Mouse (Mus musculus) limb, embryonic 11.5 days (tissue): ENCODE data around the gene Cct2. TPM values are rescaled to one million over a fixed set of nuclear protein-coding genes. Genes with fewer than 3 reads are reported as not detected.

Experiments used
- ATAC-seq: fragments of 200-750 bp; cut with Nextera tagmentation; 2 replicates; pipeline ENCODE4 v1.8.0; 2017; ENCODE audit warnings: low read depth; ENCODE audit not compliant: insufficient number of reproducible peaks, low FRiP score, low TSS enrichment
- DNase-seq: peaks from one replicate; pipeline ENCODE4 v3.0.0-alpha.2; 2015; ENCODE audit warnings: low spot score
- H3K27ac ChIP-seq: fragments of 300-500 bp; sonication (generic); replicated peaks from 2 replicates; pipeline ENCODE4 v1.5.1; 2014; ENCODE audit warnings: low read depth, mild to moderate bottlenecking, low read length
- H3K27me3 ChIP-seq: fragments of 300-500 bp; sonication (generic); 2 replicates; pipeline ENCODE4 v1.6.1; 2014; ENCODE audit warnings: mild to moderate bottlenecking, low read length, mixed read lengths; ENCODE audit not compliant: control insufficient read depth, insufficient read depth
- H3K36me3 ChIP-seq: fragments of 300-500 bp; sonication (generic); 2 replicates; pipeline ENCODE4 v1.6.1; 2014; ENCODE audit warnings: mild to moderate bottlenecking, low read length, moderate library complexity, mixed read lengths; ENCODE audit not compliant: control insufficient read depth, insufficient read depth
- H3K4me1 ChIP-seq: fragments of 300-500 bp; sonication (generic); 2 replicates; pipeline ENCODE4 v1.6.1; 2014; ENCODE audit warnings: low read length, mixed read lengths; ENCODE audit not compliant: control insufficient read depth, insufficient read depth
- H3K4me2 ChIP-seq: fragments of 300-500 bp; sonication (generic); 2 replicates; pipeline ENCODE4 v1.6.1; 2014; ENCODE audit warnings: low read depth, mild to moderate bottlenecking, moderate library complexity; ENCODE audit not compliant: severe bottlenecking
- H3K4me3 ChIP-seq: fragments of 300-500 bp; sonication (generic); 2 replicates; pipeline ENCODE4 v1.5.1; 2014; ENCODE audit warnings: low read depth, low read length
- H3K9ac ChIP-seq: fragments of 300-500 bp; sonication (generic); 2 replicates; pipeline ENCODE4 v1.6.1; 2014; ENCODE audit warnings: mild to moderate bottlenecking, low read length
- H3K9me3 ChIP-seq: fragments of 300-500 bp; sonication (generic); 2 replicates; pipeline ENCODE4 v1.6.1; 2016; ENCODE audit warnings: low read length; ENCODE audit not compliant: control insufficient read depth
- WGBS: fragments of 180-500 bp; shearing (Covaris S2); extraction: QIAGEN DNeasy Blood & Tissue Kit; methylation state at CpG from one replicate; pipeline ENCODE4 v1.1.7; 2014; 5-methylcytosine and 5-hydroxymethylcytosine counted together
- polyA plus RNA-seq: library from polyadenylated mRNA; unstranded; fragments of >200 nt; fragmentation: Nextera tagmentation; extraction: Ambion mirVana; gene quantifications from 2 replicates; pipeline ENCODE4 v1.2.1, GENCODE M21; 2014

Gene Cct2
- polyA plus RNA-seq, 1 experiment from 2014 or later = 362 TPM

DNA sequence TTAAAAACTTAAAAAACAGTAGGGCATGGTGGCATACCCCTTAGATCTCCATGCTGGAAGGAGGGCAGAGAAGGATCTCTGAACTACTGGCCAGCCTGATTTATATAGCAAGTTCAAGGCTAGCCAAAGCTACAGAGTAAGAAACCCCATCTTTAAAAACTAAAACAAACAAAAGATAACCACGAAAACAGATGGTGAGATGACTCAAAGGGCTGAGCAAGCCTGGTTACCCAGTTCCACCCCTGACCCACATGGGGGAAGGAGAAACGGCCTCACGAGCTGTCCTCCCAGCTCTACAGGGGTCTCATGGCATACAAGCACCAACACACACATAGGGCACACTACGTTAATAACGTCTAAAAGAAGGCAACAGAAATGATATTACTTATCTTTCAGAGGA, 36.6 kb upstream of the Cct2 start:
- Histone ChIP-seq H3K4me2 (no peak overlapping the region), H3K4me1 (peaks cover 3% of the 10 kb centered on the region), H3K4me3 (no peak overlapping the region), H3K27me3 (no peaks in the 10 kb centered on the region), H3K27ac (no peak overlapping the region), H3K9me3 (no peaks in the 10 kb centered on the region), H3K9ac (no peak overlapping the region), H3K36me3 (no peaks in the 10 kb centered on the region)
- 83% methylated on average over 5 of the region's 5 CpGs for WGBS
- ATAC-seq = no peak
- no peak for DNase-seq

DNA sequence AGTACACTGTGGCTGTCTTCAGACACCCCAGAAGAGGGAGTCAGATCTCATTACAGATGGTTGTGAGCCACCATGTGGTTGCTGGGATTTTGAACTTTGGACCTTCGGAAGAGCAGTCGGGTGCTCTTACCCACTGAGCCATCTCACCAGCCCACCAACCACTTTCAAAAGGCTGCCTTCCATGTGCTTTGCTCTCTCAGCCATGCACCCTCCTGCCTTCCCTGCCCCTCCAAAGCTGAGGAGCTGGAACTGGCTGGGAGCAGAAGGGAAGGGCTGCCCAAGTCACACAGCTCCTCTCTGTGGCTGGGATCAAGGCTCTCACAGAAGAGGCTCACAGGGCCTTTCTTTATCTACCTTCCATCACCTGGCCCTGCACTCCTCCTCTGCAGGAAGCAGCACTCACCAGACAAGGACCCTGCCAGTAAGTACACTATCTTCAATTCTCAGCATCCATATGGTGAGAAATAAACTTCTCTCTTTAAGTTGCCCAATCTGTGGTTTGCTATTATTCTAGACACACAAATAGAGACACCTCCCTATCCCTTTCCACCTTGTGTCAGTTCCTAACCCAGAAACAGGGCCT, 33.6 kb upstream of the Cct2 start:
- no peak overlapping the region for H3K4me3 ChIP-seq
- H3K4me1 ChIP-seq = peaks cover 2% of the 10 kb centered on the region; the same call in 1 of the 2 replicates
- H3K9me3 ChIP-seq = no peaks in the 10 kb centered on the region
- no peak overlapping the region for H3K9ac ChIP-seq
- DNase-seq = no peak
- ATAC-seq = no peak
- WGBS = 83% methylated on average over 2 of the region's 2 CpGs
- no peak overlapping the region for H3K27ac ChIP-seq
- H3K4me2 ChIP-seq = no peak overlapping the region
- no peaks in the 10 kb centered on the region for H3K27me3 ChIP-seq
- peaks cover 2% of the 10 kb centered on the region; the same call in 1 of the 2 replicates for H3K36me3 ChIP-seq

DNA sequence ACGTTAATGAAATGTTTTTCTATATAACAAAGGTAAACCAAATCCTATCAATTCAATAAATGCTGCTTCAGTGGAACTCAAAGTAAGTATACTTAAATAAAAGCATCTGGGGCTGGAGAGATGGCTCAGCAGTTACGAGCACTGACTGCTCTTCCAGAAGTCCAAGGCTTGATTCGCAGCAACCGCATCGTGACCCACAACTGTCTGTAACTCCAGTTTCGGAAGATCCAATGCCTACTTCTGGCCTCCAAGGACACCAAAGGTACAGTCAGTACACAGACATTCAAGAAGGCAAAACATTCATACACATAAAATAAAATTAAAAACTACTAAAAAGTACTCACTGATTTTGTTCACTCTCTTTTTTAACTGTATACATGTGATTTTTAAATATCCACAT, 32.5 kb upstream of the Cct2 start:
- Histone ChIP-seq H3K4me1 (peaks cover 2% of the 10 kb centered on the region; the same call in 1 of the 2 replicates), H3K36me3 (peaks cover 3% of the 10 kb centered on the region; the same call in 1 of the 2 replicates), H3K27me3 (no peaks in the 10 kb centered on the region), H3K9me3 (no peaks in the 10 kb centered on the region), H3K4me2 (no peak overlapping the region), H3K27ac (no peak overlapping the region), H3K4me3 (no peak overlapping the region), H3K9ac (no peak overlapping the region)
- 92% methylated on average over 6 of the region's 6 CpGs for WGBS
- DNase-seq (no peak), ATAC-seq (no peak)

DNA sequence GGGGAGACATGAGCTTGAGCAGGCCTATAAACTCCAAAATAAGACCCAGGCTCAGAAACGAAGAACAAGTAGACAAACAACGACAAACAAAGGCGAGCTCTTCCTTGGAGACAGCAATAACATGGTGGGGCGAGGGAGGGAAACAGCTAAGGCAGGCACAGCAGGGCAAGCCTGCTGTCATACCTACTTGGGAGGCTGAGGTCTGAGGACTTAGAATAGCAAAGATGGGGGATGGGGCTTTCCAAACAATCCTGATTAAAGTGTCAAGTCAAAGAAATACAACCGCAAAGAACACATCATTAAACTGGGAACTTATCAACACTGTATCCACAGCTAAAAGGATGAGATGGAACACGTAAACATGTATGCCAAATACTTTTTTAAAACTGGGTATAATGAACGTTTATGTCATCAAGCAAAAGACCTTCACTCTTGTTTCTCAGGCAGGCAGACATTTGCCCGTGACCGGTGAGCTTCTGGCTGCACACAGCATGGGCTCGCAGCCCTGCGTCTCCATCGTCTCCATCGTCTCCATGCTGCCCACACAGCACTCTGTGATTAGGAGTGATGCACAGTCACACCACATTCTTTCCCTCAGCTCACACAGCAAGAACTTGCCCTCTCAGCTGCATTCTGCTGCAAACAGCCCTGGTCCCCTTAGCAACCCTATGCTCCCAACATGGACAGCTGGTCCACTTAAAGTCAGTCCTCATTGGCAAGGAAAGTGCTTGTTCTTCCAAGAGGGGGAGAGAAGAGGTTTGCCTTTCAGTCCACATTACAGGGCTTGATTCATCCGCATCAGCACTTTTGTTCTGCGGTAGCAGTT, 31.1 kb upstream of the Cct2 start:
- Histone ChIP-seq H3K4me2 (no peak overlapping the region), H3K27me3 (no peaks in the 10 kb centered on the region), H3K27ac (no peak overlapping the region), H3K9ac (no peak overlapping the region), H3K4me3 (no peak overlapping the region), H3K36me3 (peaks cover 5% of the 10 kb centered on the region; the same call in 1 of the 2 replicates), H3K4me1 (peaks cover 2% of the 10 kb centered on the region; the same call in 1 of the 2 replicates), H3K9me3 (no peaks in the 10 kb centered on the region)
- WGBS = 61% methylated on average over 15 of the region's 15 CpGs
- DNase-seq (no peak), ATAC-seq (no peak)

DNA sequence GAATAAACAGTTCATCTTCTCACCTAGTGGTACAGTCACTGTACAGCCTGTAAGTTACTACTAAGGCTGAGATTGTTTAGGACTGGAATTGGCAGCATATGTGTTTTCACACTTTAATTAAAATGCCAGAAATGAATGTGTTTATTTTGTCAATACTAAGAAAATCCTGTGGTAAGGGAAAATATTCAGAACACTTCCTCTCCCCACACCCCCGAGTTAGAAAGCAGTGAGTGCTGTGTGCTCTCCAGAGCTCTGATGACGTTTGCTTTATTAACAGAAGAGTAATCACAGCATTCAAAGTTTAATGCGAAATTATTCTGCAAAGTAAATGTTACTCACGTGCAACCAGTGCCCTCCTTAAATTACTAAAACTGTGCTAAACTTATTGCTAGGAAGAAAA, 26.0 kb upstream of the Cct2 start:
- Histone ChIP-seq H3K27ac (no peak overlapping the region), H3K9me3 (no peaks in the 10 kb centered on the region), H3K27me3 (no peaks in the 10 kb centered on the region), H3K4me1 (no peaks in the 10 kb centered on the region), H3K4me2 (no peak overlapping the region), H3K4me3 (no peak overlapping the region), H3K9ac (no peak overlapping the region), H3K36me3 (peaks cover 5% of the 10 kb centered on the region; the same call in 1 of the 2 replicates)
- WGBS = 84% methylated on average over 4 of the region's 4 CpGs
- no peak for DNase-seq
- ATAC-seq = no peak

DNA sequence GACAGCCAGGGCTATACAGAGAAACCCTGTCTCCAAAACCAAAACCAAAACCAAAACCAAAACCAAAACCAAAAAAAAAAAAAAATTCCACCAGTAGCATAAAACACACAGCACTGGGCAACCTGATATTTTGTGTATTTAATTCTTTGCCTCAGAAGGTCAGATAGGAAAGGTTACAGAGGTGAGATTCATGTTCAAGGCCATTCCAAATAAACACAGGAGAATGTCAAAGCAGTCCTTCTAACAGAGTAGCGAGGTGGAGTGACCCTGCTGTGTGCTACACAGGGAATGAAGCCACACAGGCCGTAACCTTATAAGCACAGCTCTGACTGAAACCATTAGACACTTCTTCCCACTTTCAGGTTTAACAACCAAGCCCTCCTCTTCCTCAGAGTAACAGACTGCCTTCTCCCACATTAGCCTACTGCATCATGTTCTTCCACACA, 18.3 kb upstream of the Cct2 start:
- Histone ChIP-seq H3K9ac (no peak overlapping the region), H3K4me1 (no peaks in the 10 kb centered on the region), H3K27ac (no peak overlapping the region), H3K36me3 (peaks cover 14% of the 10 kb centered on the region; the same call in 1 of the 2 replicates), H3K4me2 (no peak overlapping the region), H3K9me3 (no peaks in the 10 kb centered on the region), H3K4me3 (no peak overlapping the region), H3K27me3 (no peaks in the 10 kb centered on the region)
- 79% methylated on average over 2 of the region's 2 CpGs for WGBS
- no peak for DNase-seq
- no peak for ATAC-seq

DNA sequence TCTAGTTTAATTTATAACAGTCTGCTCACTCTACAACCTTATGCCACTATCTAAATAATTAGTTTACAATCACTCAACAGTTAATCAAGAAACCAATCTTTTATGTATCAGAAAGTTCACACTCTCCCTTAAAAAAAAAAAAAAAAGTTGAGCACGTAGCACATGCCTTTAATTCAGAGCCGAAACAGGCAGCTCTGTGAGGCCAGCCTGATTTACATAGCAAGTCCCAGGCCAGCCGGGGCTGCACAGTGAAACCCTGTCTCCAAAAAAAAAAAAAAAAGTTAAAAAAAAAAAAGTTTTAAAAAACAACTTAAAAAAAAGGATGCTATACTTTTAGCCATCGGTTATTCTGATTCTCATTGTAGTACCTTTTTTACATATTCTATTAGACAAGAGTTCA, 17.7 kb upstream of the Cct2 start:
- WGBS = 81% methylated on average over 4 of the region's 4 CpGs
- H3K4me2 ChIP-seq = no peak overlapping the region
- no peak for DNase-seq

DNA sequence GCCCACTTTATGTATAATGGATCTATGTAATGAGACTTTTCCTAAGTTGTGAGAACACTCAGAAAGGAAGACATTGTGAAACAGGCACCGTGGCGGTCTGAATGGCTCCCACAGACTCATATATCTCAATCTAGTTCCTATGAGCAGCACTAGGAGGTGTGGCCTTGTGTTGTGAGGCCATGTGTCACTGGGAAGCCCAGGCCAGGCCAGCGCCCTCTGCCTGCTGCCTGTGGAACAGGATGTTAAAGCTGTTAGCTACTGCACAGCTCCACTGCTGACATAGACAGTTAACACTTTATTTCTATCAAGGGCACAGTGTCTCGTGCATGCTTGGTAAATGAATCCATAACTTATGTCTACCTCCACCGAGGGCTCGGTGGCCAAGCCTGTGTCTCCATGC, 14.7 kb upstream of the Cct2 start:
- H3K27ac ChIP-seq = no peak overlapping the region
- peaks cover 28% of the 10 kb centered on the region for H3K36me3 ChIP-seq
- WGBS = 81% methylated on average over 6 of the region's 6 CpGs
- ATAC-seq (no peak), DNase-seq (peak; percentile 44)
- H3K9ac ChIP-seq = no peak overlapping the region
- H3K4me3 ChIP-seq = no peak overlapping the region
- no peaks in the 10 kb centered on the region for H3K9me3 ChIP-seq
- no peaks in the 10 kb centered on the region for H3K4me1 ChIP-seq
- H3K27me3 ChIP-seq = no peaks in the 10 kb centered on the region
- no peak overlapping the region for H3K4me2 ChIP-seq

More for the DNA sequence above, 17.7 kb upstream of the Cct2 start:
- Histone ChIP-seq H3K36me3 (peaks cover 18% of the 10 kb centered on the region; the same call in 1 of the 2 replicates), H3K4me1 (no peaks in the 10 kb centered on the region), H3K9me3 (no peaks in the 10 kb centered on the region), H3K27ac (no peak overlapping the region), H3K4me3 (no peak overlapping the region), H3K27me3 (no peaks in the 10 kb centered on the region), H3K9ac (no peak overlapping the region)
- no peak for ATAC-seq
